Mouse (Mus musculus) liver, embryonic 11.5 days (tissue): ENCODE measurements around the gene Arhgap1. TPM values are rescaled to one million over a fixed set of nuclear protein-coding genes. Genes with fewer than 3 reads are reported as not detected.
A peak's percentile ranks its signal among the peaks of the same experiment; 100 is the strongest.

Experiments
- ATAC-seq: fragments of 200-750 bp; cut with Nextera tagmentation; replicated peaks from 2 replicates; pipeline ENCODE4 v1.8.0; 2017; ENCODE audit warnings: moderate number of reproducible peaks, mild to moderate bottlenecking, moderate TSS enrichment, moderate library complexity; ENCODE audit not compliant: low FRiP score
- DNase-seq: peaks from one replicate; pipeline ENCODE4 v3.0.0-alpha.2; 2017; ENCODE audit warnings: low spot score
- H3K27ac ChIP-seq: fragments of 300-500 bp; sonication (generic); 2 replicates; pipeline ENCODE4 v1.5.1; 2014; ENCODE audit warnings: mild to moderate bottlenecking, low read depth, low read length, control low read depth
- H3K27me3 ChIP-seq: fragments of 300-500 bp; sonication (generic); replicated peaks from 2 replicates; pipeline ENCODE4 v1.6.1; 2014; ENCODE audit warnings: low read length, mixed read lengths; ENCODE audit not compliant: control insufficient read depth, insufficient read depth
- H3K36me3 ChIP-seq: fragments of 300-500 bp; sonication (generic); 2 replicates; pipeline ENCODE4 v1.6.1; 2014; ENCODE audit warnings: mild to moderate bottlenecking, low read length, moderate library complexity, mixed read lengths; ENCODE audit not compliant: control insufficient read depth, insufficient read depth
- H3K4me1 ChIP-seq: fragments of 300-500 bp; sonication (generic); replicated peaks from 2 replicates; pipeline ENCODE4 v1.6.1; 2014; ENCODE audit warnings: low read length, mixed read lengths; ENCODE audit not compliant: control insufficient read depth, insufficient read depth
- H3K4me2 ChIP-seq: fragments of 300-500 bp; sonication (generic); 2 replicates; pipeline ENCODE4 v1.6.1; 2014; ENCODE audit warnings: mild to moderate bottlenecking, control low read depth, moderate library complexity
- H3K4me3 ChIP-seq: fragments of 300-500 bp; sonication (generic); 2 replicates; pipeline ENCODE4 v1.5.1; 2014; ENCODE audit warnings: low read depth, low read length, control low read depth
- H3K9ac ChIP-seq: fragments of 300-500 bp; sonication (generic); 2 replicates; pipeline ENCODE4 v1.6.1; 2014; ENCODE audit warnings: low read depth, low read length, control low read depth
- H3K9me3 ChIP-seq: fragments of 300-500 bp; sonication (generic); 2 replicates; pipeline ENCODE4 v1.6.1; 2016; ENCODE audit warnings: low read length, inconsistent platforms, mixed read lengths; ENCODE audit not compliant: control insufficient read depth
- WGBS: fragments of 180-500 bp; shearing (Covaris S2); extraction: QIAGEN DNeasy Blood & Tissue Kit; methylation state at CpG from one replicate; pipeline ENCODE4 v1.1.7; 2014; 5-methylcytosine and 5-hydroxymethylcytosine counted together
- polyA plus RNA-seq: library from polyadenylated mRNA; unstranded; fragments of >200 nt; fragmentation: Nextera tagmentation; extraction: Ambion mirVana; gene quantifications from 2 replicates; pipeline ENCODE4 v1.2.1, GENCODE M21; 2014

Gene Arhgap1
- polyA plus RNA-seq, 1 experiment from 2014 or later, result 99.2 TPM

DNA sequence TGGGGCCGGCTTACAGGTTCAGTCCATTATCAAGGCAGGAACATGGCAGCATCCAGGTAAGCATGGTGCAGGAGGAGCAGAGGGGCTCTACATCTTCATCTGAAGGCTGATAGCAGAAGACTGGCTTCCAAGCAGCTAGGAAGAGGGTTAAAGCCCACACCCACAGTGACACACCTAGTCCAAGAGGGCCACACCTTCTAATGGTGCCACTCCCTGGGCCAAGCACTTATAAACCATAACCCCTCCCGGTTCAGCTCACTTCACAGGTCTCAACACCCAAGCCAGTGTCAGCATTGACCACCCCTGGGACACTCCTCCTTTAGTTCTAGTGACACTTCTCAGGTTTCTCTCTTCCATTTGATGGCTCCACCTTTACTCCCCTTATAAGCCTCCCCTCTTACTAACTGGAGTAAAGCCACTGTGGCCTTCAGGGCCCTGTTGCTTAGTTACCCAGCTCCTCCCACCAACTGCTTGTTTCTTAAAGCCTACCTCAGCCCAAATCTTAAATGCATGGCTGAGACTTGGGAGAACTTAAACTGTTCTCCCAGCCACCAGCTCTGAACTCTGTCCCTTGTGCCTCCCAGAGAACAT, 6.7 kb upstream of the Arhgap1 start:
- Histone ChIP-seq H3K9ac (no peak overlapping the region), H3K36me3 (peaks cover 38% of the 10 kb centered on the region), H3K4me3 (no peak overlapping the region), H3K4me2 (no peak overlapping the region), H3K27ac (peak overlapping the region; percentile 63; the same call in 1 of the 2 replicates), H3K9me3 (no peaks in the 10 kb centered on the region), H3K27me3 (no peaks in the 10 kb centered on the region), H3K4me1 (peaks cover 14% of the 10 kb centered on the region)
- 72% methylated on average over 2 of the region's 2 CpGs for WGBS
- ATAC-seq (peak; percentile 68), DNase-seq (no peak)

DNA sequence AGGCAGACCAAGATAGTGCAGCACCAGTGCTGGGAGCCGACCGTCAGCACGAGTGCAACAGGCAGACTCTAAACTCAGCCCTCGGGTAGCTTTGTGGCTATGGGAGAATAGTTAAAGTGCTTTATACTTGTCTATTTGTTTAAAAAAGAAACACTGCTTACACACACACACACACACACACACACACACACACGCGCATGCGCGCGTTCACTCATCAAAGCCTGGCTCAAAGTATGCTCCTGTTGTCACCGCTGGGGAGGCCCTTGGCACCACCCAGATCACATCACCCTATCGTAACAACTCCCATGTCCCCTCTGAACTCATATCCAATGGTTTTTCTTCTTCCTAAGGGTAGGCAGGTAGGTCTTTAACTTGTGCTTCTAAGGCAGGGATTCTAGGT, 5.6 kb upstream of the Arhgap1 start:
- H3K4me3 ChIP-seq, result no peak overlapping the region
- WGBS, result 93% methylated on average over 11 of the region's 11 CpGs
- H3K27ac ChIP-seq, result no peak overlapping the region
- H3K4me1 ChIP-seq, result peaks cover 18% of the 10 kb centered on the region
- H3K36me3 ChIP-seq, result peaks cover 38% of the 10 kb centered on the region
- no peak for DNase-seq
- H3K9me3 ChIP-seq, result no peaks in the 10 kb centered on the region
- ATAC-seq, result no peak
- H3K27me3 ChIP-seq, result no peaks in the 10 kb centered on the region
- no peak overlapping the region for H3K4me2 ChIP-seq
- no peak overlapping the region for H3K9ac ChIP-seq

DNA sequence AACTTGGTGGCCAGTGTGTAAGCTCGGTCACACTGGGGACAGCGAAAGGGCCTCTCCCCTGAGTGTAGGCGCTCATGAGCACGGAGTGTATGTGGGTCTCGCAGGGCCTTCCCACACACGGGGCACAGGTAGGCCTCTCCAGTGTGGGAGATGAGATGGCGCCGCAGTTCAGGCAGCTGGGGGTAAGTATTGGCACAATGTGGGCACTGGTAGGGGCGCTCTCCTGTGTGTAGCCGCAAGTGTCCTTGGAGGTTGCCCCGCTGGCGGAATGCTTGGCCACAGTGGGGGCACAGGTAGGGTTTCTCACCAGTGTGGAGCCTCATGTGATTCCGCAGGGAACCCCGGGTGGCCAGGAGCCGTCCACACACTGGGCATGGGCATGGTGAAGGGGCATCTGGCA, 4.3 kb upstream of the Arhgap1 start:
- no peak for ATAC-seq
- H3K4me1 ChIP-seq, result peaks cover 14% of the 10 kb centered on the region
- H3K9me3 ChIP-seq, result no peaks in the 10 kb centered on the region
- 95% methylated on average over 15 of the region's 15 CpGs for WGBS
- no peak overlapping the region for H3K4me3 ChIP-seq
- no peak overlapping the region for H3K4me2 ChIP-seq
- no peaks in the 10 kb centered on the region for H3K27me3 ChIP-seq
- H3K9ac ChIP-seq, result no peak overlapping the region
- H3K27ac ChIP-seq, result no peak overlapping the region
- peaks cover 38% of the 10 kb centered on the region for H3K36me3 ChIP-seq
- no peak for DNase-seq

DNA sequence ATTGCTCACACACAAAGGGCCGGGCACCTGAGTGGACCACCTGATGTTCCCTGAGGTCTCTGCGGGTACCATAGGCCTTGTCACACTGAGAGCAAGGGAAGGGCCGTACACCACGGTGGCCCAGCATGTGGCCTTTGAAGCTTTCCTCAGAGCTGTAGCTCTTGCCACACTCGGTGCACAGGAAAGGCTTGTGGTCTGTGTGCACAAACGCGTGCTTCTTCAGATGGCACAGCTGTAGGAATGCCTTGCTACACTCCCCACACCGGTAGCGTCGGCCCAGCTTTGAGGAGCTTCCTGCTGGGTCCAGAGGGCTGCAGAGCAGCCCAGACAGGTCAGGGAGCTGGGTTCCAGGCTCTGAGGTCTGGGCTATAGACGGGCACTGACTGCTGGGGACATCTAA, 3.8 kb upstream of the Arhgap1 start:
- no peak for ATAC-seq
- H3K9me3 ChIP-seq, result no peaks in the 10 kb centered on the region
- H3K36me3 ChIP-seq, result peaks cover 38% of the 10 kb centered on the region
- WGBS, result 91% methylated on average over 11 of the region's 11 CpGs
- H3K4me2 ChIP-seq, result no peak overlapping the region
- peaks cover 14% of the 10 kb centered on the region for H3K4me1 ChIP-seq
- DNase-seq, result no peak
- no peak overlapping the region for H3K9ac ChIP-seq
- H3K4me3 ChIP-seq, result no peak overlapping the region
- no peak overlapping the region for H3K27ac ChIP-seq
- no peaks in the 10 kb centered on the region for H3K27me3 ChIP-seq

DNA sequence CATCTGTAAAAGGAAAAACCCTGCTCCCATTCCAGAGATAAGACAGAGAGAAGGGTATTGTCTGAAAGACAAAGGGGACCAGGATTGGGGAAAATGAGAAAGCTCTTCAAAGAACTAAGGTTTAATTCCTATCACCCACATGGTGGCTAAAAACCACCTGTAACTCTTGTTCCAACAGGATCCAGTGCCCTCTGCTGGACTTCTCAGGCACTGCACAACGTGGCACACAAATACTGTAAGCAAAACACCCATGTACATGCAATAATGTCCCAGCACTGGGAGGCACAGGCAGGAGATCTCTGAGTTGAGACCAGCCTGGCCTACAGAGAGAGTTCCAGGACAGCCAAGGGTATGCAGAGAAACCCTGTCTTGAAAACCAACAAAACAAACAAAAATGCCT, 2.9 kb upstream of the Arhgap1 start:
- no peaks in the 10 kb centered on the region for H3K9me3 ChIP-seq
- ATAC-seq, result no peak
- H3K27ac ChIP-seq, result no peak overlapping the region
- 11% methylated on average over 1 of the region's 1 CpGs for WGBS
- no peaks in the 10 kb centered on the region for H3K27me3 ChIP-seq
- H3K4me2 ChIP-seq, result no peak overlapping the region
- H3K4me1 ChIP-seq, result peaks cover 19% of the 10 kb centered on the region
- H3K4me3 ChIP-seq, result no peak overlapping the region
- peaks cover 38% of the 10 kb centered on the region for H3K36me3 ChIP-seq
- no peak for DNase-seq
- H3K9ac ChIP-seq, result no peak overlapping the region

DNA sequence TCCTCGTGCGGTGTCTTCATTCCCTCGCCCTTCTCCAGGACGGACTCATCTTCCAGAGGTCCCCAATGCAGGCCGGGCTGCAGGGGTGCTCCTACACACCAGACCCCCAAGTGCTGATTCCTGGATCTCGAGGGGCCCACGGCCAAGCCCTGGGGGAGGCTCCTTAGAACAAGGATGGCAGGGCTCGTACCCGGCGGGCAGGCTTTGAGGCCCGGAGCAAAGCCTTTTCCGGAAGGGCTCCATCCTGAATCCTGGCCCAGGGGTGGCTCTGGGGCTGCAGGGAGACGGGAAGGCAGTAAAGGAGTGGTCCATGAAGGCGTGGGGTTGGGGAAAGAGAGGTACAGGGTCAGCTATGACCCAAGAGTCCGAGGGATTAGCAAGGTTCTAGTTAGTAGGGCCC, 508 bp upstream of the Arhgap1 start:
- ATAC-seq, result 0 out of 2 replicates have a peak, but pooled peaks have one; percentile 2
- WGBS, result 4% methylated on average over 15 of the region's 15 CpGs
- DNase-seq, result peak; percentile 46

DNA sequence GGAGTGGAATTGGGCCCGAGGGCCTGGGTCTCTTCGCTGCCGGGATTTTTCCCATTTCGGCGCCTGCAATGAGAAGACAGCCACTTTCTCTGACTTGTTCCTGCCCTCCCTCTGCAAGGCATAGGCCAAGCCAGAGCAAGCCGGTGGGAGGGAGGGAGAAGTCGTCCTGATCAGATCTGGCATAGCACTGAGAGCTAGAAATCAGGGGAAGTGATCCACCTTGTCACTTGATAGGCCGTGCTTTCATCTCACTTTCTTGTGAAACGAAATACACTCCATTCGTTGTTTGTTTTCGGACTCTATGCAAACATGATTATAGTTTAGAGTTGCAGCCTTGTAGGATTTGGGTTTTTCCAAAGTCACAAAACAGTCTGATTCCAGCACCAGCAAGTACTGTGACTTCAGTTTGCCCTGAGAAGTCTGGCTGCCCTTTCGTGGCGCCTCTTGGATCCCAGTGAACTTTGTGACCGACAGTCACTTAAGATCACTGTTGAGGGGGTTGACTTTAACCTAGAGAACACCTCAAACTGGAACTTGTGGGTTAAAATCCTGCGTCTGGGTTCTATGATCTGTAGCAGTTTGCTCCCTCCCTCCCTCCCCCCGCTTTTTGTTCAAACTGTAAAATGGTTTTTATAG, 818 bp downstream of the Arhgap1 start:
- DNase-seq, result no peak
- Histone ChIP-seq H3K4me2 (peak overlapping the region; percentile 91), H3K9ac (peak overlapping the region; percentile 74), H3K4me1 (peaks cover 14% of the 10 kb centered on the region), H3K36me3 (peaks cover 37% of the 10 kb centered on the region), H3K27ac (peak overlapping the region; percentile 70), H3K27me3 (no peaks in the 10 kb centered on the region), H3K9me3 (no peaks in the 10 kb centered on the region), H3K4me3 (peak overlapping the region; percentile 86)
- 9% methylated on average over 16 of the region's 16 CpGs for WGBS
- ATAC-seq, result peak; percentile 61

More for the DNA sequence above, 508 bp upstream of the Arhgap1 start:
- Histone ChIP-seq H3K9ac (peak overlapping the region; percentile 88), H3K36me3 (peaks cover 40% of the 10 kb centered on the region), H3K4me2 (peak overlapping the region; percentile 97), H3K4me3 (peak overlapping the region; percentile 86), H3K9me3 (no peaks in the 10 kb centered on the region), H3K27me3 (no peaks in the 10 kb centered on the region), H3K27ac (peak overlapping the region; percentile 78), H3K4me1 (peaks cover 14% of the 10 kb centered on the region)

DNA sequence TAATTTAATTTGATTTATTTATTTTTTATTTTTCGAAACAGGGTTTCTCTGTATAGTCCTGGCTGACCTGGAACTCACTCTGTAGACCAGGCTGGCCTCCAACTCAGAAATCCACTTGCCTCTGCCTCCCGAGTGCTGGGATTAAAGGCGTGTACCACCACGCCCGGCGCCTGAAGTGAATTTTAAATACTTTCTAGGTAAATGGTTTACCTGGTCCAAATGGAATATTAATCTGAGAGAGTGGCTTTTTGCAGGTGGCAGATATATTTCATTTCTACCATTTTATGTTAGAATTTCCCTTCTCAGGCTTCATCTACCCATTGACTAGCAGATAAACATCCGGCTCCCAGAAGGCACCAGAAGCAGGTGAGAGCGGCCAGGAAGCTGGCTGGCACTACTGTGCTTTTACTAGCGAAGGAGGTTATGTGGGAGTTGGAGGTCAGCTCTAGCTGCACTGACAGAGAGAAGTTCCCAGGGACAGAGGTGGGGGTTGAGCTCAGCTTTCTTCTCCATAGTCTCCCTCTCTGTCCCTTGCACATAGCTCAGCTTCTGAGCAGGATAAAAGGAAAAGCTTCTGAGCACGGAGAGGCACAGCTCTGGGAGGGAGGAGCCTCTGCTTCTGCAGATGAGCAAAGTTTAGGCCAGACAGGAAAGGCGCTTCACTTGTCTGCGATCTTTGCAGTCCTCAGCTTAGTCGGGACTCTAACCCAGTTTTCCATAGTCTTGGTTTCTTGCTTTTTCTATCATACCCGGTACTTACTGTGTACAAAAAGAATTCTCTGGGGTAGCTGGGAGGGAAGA, 2.0 kb downstream of the Arhgap1 start:
- Histone ChIP-seq H3K27me3 (no peaks in the 10 kb centered on the region), H3K9me3 (no peaks in the 10 kb centered on the region), H3K36me3 (peaks cover 30% of the 10 kb centered on the region), H3K4me2 (peak overlapping the region; percentile 21; the same call in 1 of the 2 replicates), H3K9ac (0 out of 2 replicates have a peak overlapping the region, but pooled peaks have one; percentile 27), H3K4me3 (peak overlapping the region; percentile 13; the same call in 1 of the 2 replicates), H3K27ac (no peak overlapping the region), H3K4me1 (peaks cover 14% of the 10 kb centered on the region)
- DNase-seq (no peak), ATAC-seq (no peak)
- 81% methylated on average over 14 of the region's 14 CpGs for WGBS
